30 mouse cellular contexts compared by ENCODE assay signal in genomic region chr1:137178231-137178630, GRCm38 (mm10).
"Had no signal": no experiment of that assay in that cellular context is flagged by ENCODE, and none has a peak within 500 bp of the region (broad histone marks: within the 10 kb centered on the region; RNA-seq: fewer than 3 reads in every experiment).

No protein-coding gene starts in this region.

- H3K36me3 ChIP-seq: limb, embryonic 10.5 days; limb, embryonic 12.5 days; limb, embryonic 13.5 days; limb, embryonic 15.5 days; liver, embryonic 12.5 days; liver, embryonic 13.5 days; liver, embryonic 15.5 days; lung, embryonic 15.5 days; midbrain, embryonic 10.5 days; midbrain, embryonic 12.5 days; midbrain, embryonic 13.5 days; midbrain, embryonic 15.5 days had no signal

- H3K9me3 ChIP-seq: limb, embryonic 10.5 days; limb, embryonic 12.5 days; limb, embryonic 13.5 days; limb, embryonic 15.5 days; liver, embryonic 12.5 days; liver, embryonic 13.5 days; liver, embryonic 15.5 days; lung, embryonic 15.5 days; megakaryocyte, embryonic 14.5 days; midbrain, embryonic 10.5 days; midbrain, embryonic 12.5 days; midbrain, embryonic 13.5 days; midbrain, embryonic 15.5 days had no signal

- ATAC-seq: liver, embryonic 12.5 days; liver, postnatal 0 days; lung, postnatal 0 days; midbrain, embryonic 13.5 days; midbrain, embryonic 15.5 days; midbrain, embryonic 16.5 days had no signal

- H3K4me1 ChIP-seq: limb, embryonic 15.5 days; liver, embryonic 12.5 days; liver, embryonic 13.5 days; lung, embryonic 15.5 days; megakaryocyte, embryonic 14.5 days; midbrain, embryonic 12.5 days had no signal

- DNase-seq: left cerebral cortex, postnatal 4 days; liver; liver, embryonic 13.5 days; liver, postnatal 0 days; lung, adult 18-20 months; lung, adult 2 months; lung, embryonic 14.5 days; lung, postnatal 10 days; lung, postnatal 14 days; lung, postnatal 36 days; lung, postnatal 4 days had no signal

- H3K9ac ChIP-seq: limb, embryonic 12.5 days; limb, embryonic 13.5 days; limb, embryonic 15.5 days; liver, embryonic 12.5 days; liver, embryonic 13.5 days; liver, embryonic 14.5 days; liver, embryonic 15.5 days; liver, postnatal 0 days; lung, embryonic 14.5 days; lung, embryonic 15.5 days; midbrain, embryonic 12.5 days; midbrain, embryonic 13.5 days; midbrain, embryonic 15.5 days had no signal

- H3K27me3 ChIP-seq: limb, embryonic 12.5 days; limb, embryonic 13.5 days; limb, embryonic 15.5 days; liver, embryonic 12.5 days; liver, embryonic 13.5 days; liver, embryonic 15.5 days; lung, embryonic 15.5 days; midbrain, embryonic 12.5 days; midbrain, embryonic 13.5 days; midbrain, embryonic 15.5 days had no signal

- H3K27ac ChIP-seq: left cerebral cortex, adult 2 months; limb, embryonic 10.5 days; limb, embryonic 12.5 days; limb, embryonic 13.5 days; limb, embryonic 15.5 days; liver, embryonic 12.5 days; liver, embryonic 13.5 days; liver, embryonic 14.5 days; liver, embryonic 15.5 days; lung, embryonic 15.5 days; macrophage; midbrain, embryonic 10.5 days; midbrain, embryonic 12.5 days; midbrain, embryonic 13.5 days; midbrain, embryonic 15.5 days had no signal

- H3K4me2 ChIP-seq: limb, embryonic 12.5 days; limb, embryonic 13.5 days; limb, embryonic 15.5 days; liver, embryonic 11.5 days; liver, embryonic 12.5 days; liver, embryonic 13.5 days; liver, embryonic 15.5 days; lung, embryonic 14.5 days; lung, embryonic 15.5 days; midbrain, embryonic 12.5 days; midbrain, embryonic 13.5 days; midbrain, embryonic 15.5 days had no signal

- H3K4me3 ChIP-seq: left cerebral cortex, adult 2 months; limb, embryonic 10.5 days; limb, embryonic 12.5 days; limb, embryonic 13.5 days; limb, embryonic 15.5 days; liver, embryonic 12.5 days; liver, embryonic 13.5 days; liver, embryonic 15.5 days; lung, embryonic 15.5 days; megakaryocyte, embryonic 14.5 days; midbrain, embryonic 10.5 days; midbrain, embryonic 12.5 days; midbrain, embryonic 13.5 days; midbrain, embryonic 15.5 days; myocyte had no signal
